Mouse (Mus musculus) natural killer cell, adult 2 months (primary cell): Measurements from ENCODE around the gene Sel1l2.
"Not testable (repeated sequence)": the region's sequence is repeated elsewhere in the genome, so short reads cannot be mapped to it uniquely, and the experiment has no call there.

Experiments used
- DNase-seq, 2 experiments: peaks; one replicate each; pipeline ENCODE4 v3.0.0; 2022; ENCODE audit warnings: low spot score in 2 of 2

Sel1l2 gene

DNA sequence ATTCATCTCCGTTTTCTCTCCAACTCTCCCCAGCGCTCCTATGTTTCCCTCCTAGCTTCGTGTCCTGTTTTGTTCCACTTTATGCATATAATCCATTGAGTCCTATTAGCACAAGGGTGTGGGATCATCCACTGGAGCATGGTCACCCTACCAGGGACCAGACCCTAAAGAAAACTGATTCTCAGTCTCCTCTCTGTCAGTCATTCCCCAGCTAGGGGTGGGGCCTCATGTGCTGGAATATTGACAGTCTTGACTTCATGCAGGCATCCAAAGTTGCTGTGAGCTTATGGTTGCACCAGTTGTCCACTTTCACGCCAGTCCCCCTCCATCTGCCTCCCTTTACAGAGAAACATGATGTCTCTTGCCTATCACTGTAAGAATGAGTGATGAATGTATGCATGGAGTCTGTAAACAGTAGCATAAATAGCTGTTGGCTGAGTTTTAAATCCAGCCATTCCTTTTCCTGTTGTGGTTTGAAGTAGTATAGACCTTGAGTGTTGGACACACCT is 174.9 kb downstream of the Sel1l2 start:
- no peak for DNase-seq

GRCm38 (mm10) chr2:140203756-140204155 is 185.8 kb downstream of the Sel1l2 start:
- no peak for DNase-seq

DNA sequence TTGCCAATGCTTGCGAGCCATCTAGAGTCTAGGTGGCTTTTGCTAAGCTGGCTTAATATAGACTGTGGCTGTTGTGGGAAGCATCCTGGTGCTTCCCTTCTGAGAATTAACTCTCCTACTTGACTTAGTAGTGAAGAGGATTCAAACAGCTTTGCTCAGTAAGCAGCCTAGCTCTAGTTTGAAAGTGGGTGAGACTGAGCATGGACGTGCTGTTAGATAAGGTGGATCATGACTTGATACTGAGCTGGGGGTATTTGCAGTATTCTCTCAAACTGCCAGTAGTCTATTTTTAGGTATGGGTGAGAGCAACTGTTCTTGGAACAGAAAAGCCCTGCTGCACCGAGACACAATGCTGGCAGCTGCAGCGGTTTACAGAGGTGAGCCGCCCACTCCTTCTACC is 186.9 kb downstream of the Sel1l2 start:
- DNase-seq: no peak

DNA sequence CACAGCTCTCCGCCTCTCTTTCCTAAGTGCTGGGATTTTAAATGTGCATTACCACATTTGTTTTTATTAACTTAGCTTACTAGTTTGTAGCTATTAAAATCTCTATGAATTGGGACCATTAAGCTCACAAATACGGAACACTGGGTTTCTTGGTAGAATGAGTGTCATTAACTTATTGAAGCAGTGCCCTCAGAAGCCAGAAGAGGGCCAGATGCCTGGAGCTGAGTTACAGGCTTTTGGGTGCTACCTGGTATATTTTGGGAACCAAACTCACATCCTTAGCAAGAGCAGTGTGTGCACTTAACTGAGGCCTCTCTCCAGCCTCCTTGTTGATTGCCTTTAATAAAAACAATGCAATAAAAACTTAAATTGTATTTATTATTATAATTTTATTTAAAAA is 188.8 kb downstream of the Sel1l2 start:
- DNase-seq: no peak

- DNase-seq: not testable (repeated sequence)
These were observed 203.8 kb downstream of the Sel1l2 start for GRCm38 (mm10) chr2:140185685-140186210.
